Mouse (Mus musculus): ENCODE data around the gene Gm7942.
"Not testable (repeated sequence)": the region's sequence is repeated elsewhere in the genome, so short reads cannot be mapped to it uniquely, and the experiment has no call there.

The Gm7942 gene

GRCm38 (mm10) chr5:95106638-95107037 is at the start of gene Gm7942:
TSS of gene Gm7942 (plus strand) at chr5:95106938.
- not testable (repeated sequence) for DNase-seq

Measured in right cerebral cortex, adult 18-20 months (tissue).